Mouse (Mus musculus): Measurements from ENCODE around the gene Rbbp8nl. TPM values are rescaled to one million over a fixed set of nuclear protein-coding genes. Genes with fewer than 3 reads are reported as not detected.
"Not testable (repeated sequence)": the region's sequence is repeated elsewhere in the genome, so short reads cannot be mapped to it uniquely, and the experiment has no call there.

The Rbbp8nl gene
- total RNA-seq, 2 experiments from 2014 or later = not detected

- intact Hi-C loops (cut with DNase I) = loop anchor here (10.0 kb wide), 1 partner anchor 285 kb away; the partner anchor contains the start of gene Taf4
- DNase-seq = not testable (repeated sequence)
Measured at GRCm38 (mm10) chr2:180259826-180260609, 29.7 kb downstream of the Rbbp8nl start.

- not testable (repeated sequence) for DNase-seq
- intact Hi-C loops (cut with DNase I) = loop anchor here (10.0 kb wide), 1 partner anchor 284 kb away; the partner anchor contains the start of gene Taf4
Measured at GRCm38 (mm10) chr2:180258951-180259484, 30.7 kb downstream of the Rbbp8nl start.

- DNase-seq = no peak
- intact Hi-C loops (cut with DNase I) = loop anchor here (10.0 kb wide), 1 partner anchor 283 kb away; the partner anchor contains the start of gene Taf4
Measured at GRCm38 (mm10) chr2:180257963-180258865, 31.5 kb downstream of the Rbbp8nl start.

- intact Hi-C loops (cut with DNase I) = loop anchor here (10.0 kb wide), 1 partner anchor 282 kb away; the partner anchor contains the start of gene Taf4
Measured at GRCm38 (mm10) chr2:180257001-180257521, 32.6 kb downstream of the Rbbp8nl start, which contains the start of gene Rps21. TSS of gene Rps21 (plus strand) at chr2:180257377.

GRCm38 (mm10) chr2:180256296-180257000 lies 33.2 kb downstream of the Rbbp8nl start:
- intact Hi-C loops (cut with DNase I) = loop anchor here (10.0 kb wide), 1 partner anchor 282 kb away; the partner anchor contains the start of gene Taf4
- no peak for DNase-seq

More at GRCm38 (mm10) chr2:180257001-180257521, 32.6 kb downstream of the Rbbp8nl start, which contains the start of gene Rps21:
- DNase-seq = peak; percentile 95 to 98

- no peak for DNase-seq
- intact Hi-C loops (cut with DNase I) = loop anchor here (10.0 kb wide), 1 partner anchor 281 kb away; the partner anchor contains the start of gene Taf4
Measured at GRCm38 (mm10) chr2:180255701-180256100, 34.0 kb downstream of the Rbbp8nl start.

GRCm38 (mm10) chr2:180254436-180255209 lies 35.1 kb downstream of the Rbbp8nl start:
- intact Hi-C loops (cut with DNase I) = loop anchor here (5.0 to 10.0 kb wide), 2 partner anchors 72 to 280 kb away; partner anchors contain the start of gene Taf4
- no peak for DNase-seq

GRCm38 (mm10) chr2:180251838-180252237 lies 37.8 kb downstream of the Rbbp8nl start:
- no peak for DNase-seq
- intact Hi-C loops (cut with DNase I) = loop anchor here (2.0 to 10.0 kb wide), 3 partner anchors 41 to 277 kb away; partner anchors contain the start of gene Taf4

- peak; percentile 52 to 66 for DNase-seq
- intact Hi-C loops (cut with DNase I) = loop anchor here (2.0 to 10.0 kb wide), 3 partner anchors 40 to 276 kb away; partner anchors contain the start of gene Taf4
Measured at GRCm38 (mm10) chr2:180250930-180251611, 38.6 kb downstream of the Rbbp8nl start.

GRCm38 (mm10) chr2:180248947-180249660 lies 40.6 kb downstream of the Rbbp8nl start:
- intact Hi-C loops (cut with DNase I) = loop anchor here (10.0 kb wide), 1 partner anchor 334 kb away; no protein-coding TSS in a partner anchor

GRCm38 (mm10) chr2:180247916-180248315 lies 41.8 kb downstream of the Rbbp8nl start:
- intact Hi-C loops (cut with DNase I) = loop anchor here (10.0 kb wide), 1 partner anchor 333 kb away; no protein-coding TSS in a partner anchor
- no peak for DNase-seq

More at GRCm38 (mm10) chr2:180248947-180249660, 40.6 kb downstream of the Rbbp8nl start:
- no peak for DNase-seq

GRCm38 (mm10) chr2:180243108-180243507 lies 46.6 kb downstream of the Rbbp8nl start:
- intact Hi-C loops (cut with DNase I) = loop anchor here (10.0 kb wide), 1 partner anchor 328 kb away; no protein-coding TSS in a partner anchor

GRCm38 (mm10) chr2:180238591-180238990 lies 51.1 kb downstream of the Rbbp8nl start:
- intact Hi-C loops (cut with DNase I) = no loop called here
- DNase-seq = no peak

More at GRCm38 (mm10) chr2:180243108-180243507, 46.6 kb downstream of the Rbbp8nl start:
- no peak for DNase-seq

- intact Hi-C loops (cut with DNase I) = no loop called here
Measured at GRCm38 (mm10) chr2:180237601-180238345, 51.9 kb downstream of the Rbbp8nl start.

GRCm38 (mm10) chr2:180236930-180237329 lies 52.7 kb downstream of the Rbbp8nl start:
- intact Hi-C loops (cut with DNase I) = no loop called here
- no peak for DNase-seq

More at GRCm38 (mm10) chr2:180237601-180238345, 51.9 kb downstream of the Rbbp8nl start:
- no peak for DNase-seq

- DNase-seq = no peak
- intact Hi-C loops (cut with DNase I) = no loop called here
Measured at GRCm38 (mm10) chr2:180236500-180236899, 53.2 kb downstream of the Rbbp8nl start.
